Mouse (Mus musculus): ENCODE results near the gene Myrfl.
A peak's percentile ranks its signal among the peaks of the same experiment; 100 is the strongest.

Myrfl gene

DNA sequence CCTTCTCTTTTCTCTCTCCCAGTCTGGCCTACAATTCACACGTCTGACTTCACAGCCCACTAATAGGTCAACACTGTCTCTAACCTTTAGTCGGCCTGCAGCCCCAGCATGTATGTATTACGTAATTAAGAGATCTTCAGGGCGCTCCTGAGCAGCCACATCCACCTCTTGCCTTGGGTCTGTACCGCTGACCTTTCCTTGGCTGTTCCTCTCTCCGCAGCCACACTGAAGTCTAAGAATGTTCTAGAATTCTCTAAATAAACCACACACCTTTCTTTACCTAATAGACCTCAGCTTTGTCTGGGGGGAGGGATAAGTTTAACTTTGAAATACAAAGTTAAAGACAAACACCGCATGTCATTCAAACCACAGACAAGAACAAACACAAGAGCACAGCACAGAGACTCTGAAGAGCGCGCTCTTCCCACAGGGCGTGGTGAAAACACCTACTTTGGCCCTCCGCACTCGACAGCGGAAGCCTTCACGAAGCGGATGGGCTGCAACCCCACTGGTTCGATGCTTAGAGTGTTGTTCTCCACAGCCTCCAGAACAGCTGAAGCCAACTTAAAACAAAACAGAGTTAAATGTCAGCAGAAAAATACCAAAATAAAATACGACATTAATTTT lies 17.0 kb upstream of the Myrfl start:
- no peak for DNase-seq (ENCODE audit: low spot score in 2 of 2)

DNA sequence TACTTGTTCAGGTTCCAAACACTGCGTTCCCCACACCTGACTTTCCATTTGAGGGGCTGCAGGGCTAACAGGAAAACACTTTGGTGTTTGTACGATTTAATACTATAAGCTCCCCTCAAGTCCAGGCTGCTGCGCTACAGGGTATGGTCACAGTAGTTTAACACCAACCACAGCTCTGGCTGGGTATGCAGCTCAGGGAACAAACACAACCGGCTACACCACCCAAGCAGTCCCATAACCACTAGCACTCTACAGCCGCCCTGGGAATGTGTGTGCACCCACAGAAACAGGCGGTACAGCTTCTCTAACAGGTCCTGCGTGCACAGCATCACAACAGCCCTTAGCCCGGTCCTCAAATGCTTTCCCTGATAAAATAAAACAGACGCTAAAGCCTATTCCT lies 16.1 kb upstream of the Myrfl start:
- no peak for DNase-seq (ENCODE audit: low spot score in 2 of 2)

DNA sequence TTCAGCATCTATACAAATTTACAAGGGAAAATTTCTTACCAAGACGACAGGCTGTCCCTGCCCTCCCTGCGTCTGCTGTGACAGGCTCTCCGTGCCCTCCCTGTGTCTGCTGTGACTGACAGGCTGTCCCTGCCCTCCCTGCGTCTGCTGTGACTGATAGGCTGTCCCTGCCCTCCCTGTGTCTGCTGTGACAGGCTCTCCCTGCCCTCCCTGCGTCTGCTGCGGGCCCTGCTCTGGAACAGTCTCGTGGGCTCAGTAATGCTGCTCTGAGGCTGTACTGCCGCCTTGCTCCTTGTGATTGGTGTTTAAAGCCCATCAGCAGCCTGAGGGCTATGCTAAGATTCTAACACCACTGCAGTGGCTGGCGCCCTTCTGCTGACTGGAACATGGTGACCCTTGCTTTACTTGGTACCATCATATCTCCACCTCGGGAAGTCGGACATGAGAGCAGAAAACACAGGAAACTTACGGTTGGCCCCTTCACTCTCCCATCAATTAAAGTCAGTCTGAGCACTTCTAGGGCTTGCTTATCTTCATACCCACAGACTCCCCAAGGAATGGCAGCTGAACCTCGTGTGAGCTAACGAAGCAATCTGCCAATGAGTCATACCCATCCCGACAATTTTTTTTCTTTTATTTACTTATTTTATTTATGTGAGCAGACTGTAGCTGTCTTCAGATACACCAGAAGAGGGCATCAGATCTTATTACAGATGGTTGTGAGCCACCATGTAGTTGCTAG lies 12.4 kb upstream of the Myrfl start:
- DNase-seq (ENCODE audit: low spot score in 2 of 2): peak in 1 of 2 experiments; percentile 24

- no peak for DNase-seq (ENCODE audit: low spot score in 2 of 2)
These were observed 10.1 kb upstream of the Myrfl start for GRCm38 (mm10) chr10:116906794-116907193.

DNA sequence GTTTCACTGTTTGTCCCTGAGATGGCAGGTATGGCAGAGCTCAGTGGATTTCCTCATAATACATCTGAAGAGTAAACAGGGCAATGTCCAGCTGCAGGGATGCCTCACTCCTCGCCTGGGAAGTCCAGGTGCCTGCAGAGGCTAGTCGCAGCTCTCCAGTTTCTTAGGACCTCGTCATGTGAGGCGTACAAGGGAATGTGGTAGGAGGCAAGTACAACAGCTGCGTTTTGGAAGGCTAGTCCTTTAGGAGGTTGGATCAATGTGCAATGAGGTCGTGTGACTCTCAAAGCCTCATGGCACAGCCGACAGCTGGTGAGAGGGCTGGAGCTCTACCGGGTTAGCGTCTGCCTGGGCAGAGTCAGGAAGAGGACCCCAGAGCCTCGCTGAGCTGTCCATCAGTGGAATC lies 7.8 kb upstream of the Myrfl start:
- DNase-seq (ENCODE audit: low spot score in 2 of 2): no peak

DNA sequence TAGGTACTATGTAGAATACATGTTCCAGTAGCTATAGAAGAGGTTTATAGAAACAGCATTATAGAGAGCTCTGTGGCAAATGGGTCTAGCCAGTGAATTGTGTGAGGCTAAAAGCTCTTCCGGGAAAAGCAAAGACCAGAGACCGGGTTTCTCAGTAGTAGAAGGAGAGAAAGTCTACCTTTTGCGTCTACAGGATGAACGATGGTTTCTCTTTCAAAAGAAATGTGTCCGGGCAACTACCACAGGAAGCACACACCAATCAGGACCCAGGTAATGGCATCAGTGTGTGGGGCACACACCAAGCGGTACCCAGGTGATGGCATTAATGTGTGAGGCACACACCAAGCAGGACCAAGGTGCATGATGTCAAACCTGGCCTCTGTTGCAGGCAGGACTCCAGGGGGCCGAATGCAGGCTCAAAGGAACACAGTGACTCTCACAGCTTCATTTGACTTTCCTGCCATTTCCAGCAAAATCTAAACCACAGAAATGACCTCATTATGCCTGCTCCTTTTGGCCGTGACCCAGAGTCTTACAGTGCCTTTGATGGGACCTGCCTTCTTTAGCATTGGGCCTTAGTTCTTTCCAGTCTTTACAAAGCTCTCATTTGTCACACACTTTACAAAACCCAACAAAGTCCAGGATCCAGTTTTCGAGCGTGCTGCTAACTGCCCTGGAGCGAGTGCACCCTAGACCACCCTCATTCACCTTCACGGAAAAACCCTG lies 1.4 kb downstream of the Myrfl start:
- no peak for DNase-seq (ENCODE audit: low spot score in 2 of 2)

DNA sequence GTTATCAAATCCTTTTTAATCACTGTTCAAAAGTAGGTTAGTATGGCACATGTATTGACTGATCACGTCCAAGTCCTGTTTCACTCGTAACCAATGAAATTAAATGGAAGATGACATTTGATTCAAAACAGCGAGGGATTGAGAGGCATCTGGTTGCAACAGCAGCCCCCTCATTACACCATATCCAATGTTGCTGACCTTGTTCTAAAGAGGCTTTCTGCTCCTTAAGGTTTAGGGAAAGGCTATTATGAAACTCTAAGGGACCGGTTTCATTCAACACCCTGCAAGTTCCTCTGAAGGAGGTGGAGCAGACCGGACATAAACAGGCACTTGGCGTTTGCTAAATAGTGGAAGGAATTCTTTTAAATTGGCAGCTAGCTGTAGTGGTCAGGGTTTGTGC lies 2.2 kb downstream of the Myrfl start:
- no peak for DNase-seq (ENCODE audit: low spot score in 2 of 2)

GRCm38 (mm10) chr10:116893753-116894152 lies 3.0 kb downstream of the Myrfl start:
- no peak for DNase-seq (ENCODE audit: low spot score in 2 of 2)

DNA sequence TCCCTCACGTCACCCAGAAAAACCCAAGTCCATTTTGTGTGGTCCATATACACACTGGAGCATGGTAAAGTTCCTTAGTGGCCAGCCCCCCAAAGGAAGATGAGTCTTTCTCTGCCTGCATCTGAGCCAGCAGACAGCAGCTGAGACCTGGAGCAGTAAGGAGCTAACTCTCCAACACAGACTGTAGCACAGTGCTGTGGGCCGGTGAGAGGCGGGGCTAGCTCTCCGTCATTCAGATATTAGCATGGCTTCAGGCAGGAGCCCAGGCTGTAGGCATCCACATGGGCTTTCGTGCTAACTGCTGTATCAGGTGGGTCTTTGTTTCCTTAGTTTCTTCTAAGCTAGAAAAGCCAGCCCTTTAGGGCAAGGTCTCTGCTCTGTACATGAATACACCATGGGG lies 6.1 kb downstream of the Myrfl start:
- no peak for DNase-seq (ENCODE audit: low spot score in 2 of 2)

DNA sequence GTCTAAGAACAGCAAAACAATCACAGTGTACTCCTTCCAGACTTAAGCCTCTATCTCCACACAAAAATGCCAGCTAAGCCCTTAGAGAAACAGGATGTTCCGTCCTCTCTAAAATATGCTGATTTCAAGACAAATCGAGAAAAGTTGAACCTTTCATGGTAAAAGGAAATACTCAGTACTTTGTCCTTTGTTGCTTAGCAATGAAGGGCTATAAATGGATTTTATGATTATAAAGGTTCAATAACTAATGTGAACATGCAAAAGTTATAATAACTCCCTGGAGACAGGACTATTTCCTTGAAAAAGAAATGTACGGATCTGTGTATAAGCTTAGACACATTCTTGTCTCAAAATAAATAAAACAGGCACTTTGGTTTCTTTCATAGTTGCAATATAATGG lies 12.2 kb downstream of the Myrfl start:
- no peak for DNase-seq (ENCODE audit: low spot score in 2 of 2)

- DNase-seq (ENCODE audit: low spot score in 2 of 2): no peak
These were observed 13.2 kb downstream of the Myrfl start for GRCm38 (mm10) chr10:116883531-116883930.

DNA sequence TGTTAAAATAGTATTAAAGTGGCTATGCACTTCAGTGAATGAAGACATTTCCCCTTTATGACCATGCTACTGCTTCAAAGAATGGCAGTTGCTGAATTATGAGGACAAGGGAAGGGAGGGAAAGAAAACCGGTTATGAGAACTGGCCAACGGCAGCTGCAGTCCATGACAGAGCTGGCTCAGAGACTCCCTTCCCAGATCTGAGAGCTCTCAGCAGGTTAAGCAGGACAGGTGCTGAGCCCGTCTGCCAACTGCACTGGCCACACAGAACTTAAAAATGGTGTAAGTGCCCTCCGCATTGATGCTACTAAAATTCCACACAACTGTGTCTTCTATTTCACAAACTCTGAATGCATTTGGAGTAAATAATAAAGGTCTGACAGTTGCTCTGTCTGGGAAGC lies 19.3 kb downstream of the Myrfl start:
- no peak for DNase-seq (ENCODE audit: low spot score in 2 of 2)

DNA sequence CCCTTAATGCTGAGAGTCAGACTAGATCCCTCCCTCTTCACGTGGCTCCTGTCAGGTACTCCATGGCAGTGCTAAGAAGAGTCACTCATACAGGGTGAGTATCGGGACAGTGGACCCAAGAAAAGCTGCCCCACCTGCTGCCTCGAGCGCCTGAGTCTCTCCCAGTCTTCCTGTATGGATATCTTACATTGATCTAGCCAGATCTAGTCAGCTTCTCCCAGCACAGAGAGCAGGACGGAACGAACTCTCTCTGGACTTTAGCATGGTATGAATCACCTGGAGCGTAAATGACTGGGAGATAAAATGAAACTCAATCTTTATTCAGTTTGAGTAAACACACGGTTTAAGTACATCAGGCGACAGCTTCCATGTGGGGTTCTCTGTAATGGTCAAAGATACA lies 22.2 kb downstream of the Myrfl start:
- DNase-seq (ENCODE audit: low spot score in 2 of 2): no peak

DNA sequence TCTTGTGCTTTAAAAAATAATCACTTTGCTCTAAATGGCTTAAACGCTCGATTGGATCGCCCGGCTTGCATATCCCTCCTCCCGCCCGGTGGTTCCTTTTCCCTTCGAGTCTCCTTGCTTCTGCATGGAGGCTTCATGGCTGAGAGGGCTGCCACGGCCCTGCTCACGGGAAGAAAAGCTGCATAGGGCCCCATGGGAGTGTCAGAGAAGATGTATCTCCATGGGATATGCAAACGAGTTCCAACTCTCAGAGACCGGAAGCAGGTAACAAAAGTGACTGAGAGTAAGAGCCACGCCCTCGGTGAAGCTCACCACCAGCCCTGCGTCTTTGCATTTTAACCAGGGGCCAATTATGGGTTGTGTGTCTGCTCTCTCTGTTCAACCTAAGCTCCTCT lies 24.7 kb downstream of the Myrfl start:
- peak in 1 of 2 experiments; percentile 21 for DNase-seq (ENCODE audit: low spot score in 2 of 2)

- DNase-seq (ENCODE audit: low spot score in 2 of 2): no peak
These were observed 25.2 kb downstream of the Myrfl start for GRCm38 (mm10) chr10:116871329-116872015.

DNA sequence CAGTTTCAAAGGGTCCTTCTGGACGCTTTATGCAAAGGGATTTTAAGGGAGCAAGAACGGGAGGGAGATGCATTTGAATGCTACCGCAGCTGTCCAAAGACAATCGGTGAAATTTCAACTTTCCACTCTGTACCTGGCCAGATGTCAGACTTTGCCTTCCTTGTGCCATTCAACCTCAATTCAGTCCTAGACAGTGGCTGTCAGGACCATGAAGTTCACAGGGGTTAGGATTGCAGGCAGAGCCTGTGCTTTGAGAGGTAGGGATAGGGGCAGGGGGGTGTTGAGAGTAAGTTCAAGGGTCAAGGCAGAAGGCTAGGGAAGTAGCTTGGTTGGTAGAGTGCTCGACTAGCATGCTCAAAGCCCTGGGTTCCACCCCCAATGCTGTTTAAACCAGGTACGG lies 25.9 kb downstream of the Myrfl start:
- no peak for DNase-seq (ENCODE audit: low spot score in 2 of 2)

- DNase-seq (ENCODE audit: low spot score in 2 of 2): no peak
These were observed 43.4 kb downstream of the Myrfl start for GRCm38 (mm10) chr10:116853159-116853845.

DNA sequence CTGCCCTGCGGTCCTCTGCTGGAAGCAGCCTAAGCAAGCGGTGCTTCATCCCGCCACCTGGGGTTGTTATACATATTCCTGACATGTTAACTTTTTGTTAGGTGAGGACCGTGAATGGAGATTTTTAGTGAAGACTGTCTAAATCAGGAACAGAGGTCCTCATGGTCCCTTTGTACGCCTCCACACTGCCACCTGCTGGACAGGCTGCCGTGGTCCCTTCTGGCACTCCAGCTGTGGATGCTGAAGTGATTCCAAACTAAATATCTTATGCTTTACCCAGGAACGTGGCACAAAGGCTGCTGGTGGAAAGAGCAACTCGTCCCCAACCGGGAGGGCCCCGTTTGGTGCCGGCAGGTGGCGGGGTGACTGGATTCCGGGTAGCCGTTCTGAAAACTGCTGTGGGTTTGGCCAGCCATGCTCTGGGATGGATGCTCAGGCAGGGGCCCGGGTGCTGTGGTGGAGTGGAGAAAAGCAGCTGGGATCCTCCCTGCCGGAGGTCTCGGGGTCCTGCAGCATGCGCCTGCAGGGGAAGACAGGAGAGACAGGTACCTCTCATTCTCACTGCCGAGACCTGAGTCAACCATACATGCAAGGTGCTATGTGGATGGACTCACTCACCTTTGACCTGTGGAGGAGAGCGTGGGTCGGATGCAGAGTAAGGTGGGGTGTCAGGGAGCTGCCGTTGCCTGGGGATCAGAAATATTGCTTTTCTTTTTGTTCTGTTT lies 47.8 kb downstream of the Myrfl start:
- peak; percentile 66 to 88 for DNase-seq (ENCODE audit: low spot score in 2 of 2)

DNA sequence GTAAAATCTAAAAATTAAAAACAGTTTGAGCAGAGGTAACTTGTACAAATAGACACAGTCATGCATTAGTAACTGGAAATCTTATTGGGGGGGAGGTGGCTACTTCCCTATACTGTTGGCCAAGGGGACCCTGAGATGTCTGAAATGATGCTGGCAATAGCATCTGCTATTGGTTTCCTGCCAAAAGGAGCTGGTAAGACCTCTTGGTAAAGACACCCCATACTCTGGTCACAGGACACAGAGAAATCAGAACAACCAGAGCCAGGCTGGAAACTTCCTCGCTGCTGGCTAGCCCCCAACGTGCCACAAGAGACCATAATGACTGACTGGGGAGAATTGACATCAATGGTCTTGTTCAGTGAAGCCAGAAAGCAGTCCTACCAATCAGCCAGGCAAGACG lies 55.2 kb downstream of the Myrfl start:
- no peak for DNase-seq (ENCODE audit: low spot score in 2 of 2)

DNA sequence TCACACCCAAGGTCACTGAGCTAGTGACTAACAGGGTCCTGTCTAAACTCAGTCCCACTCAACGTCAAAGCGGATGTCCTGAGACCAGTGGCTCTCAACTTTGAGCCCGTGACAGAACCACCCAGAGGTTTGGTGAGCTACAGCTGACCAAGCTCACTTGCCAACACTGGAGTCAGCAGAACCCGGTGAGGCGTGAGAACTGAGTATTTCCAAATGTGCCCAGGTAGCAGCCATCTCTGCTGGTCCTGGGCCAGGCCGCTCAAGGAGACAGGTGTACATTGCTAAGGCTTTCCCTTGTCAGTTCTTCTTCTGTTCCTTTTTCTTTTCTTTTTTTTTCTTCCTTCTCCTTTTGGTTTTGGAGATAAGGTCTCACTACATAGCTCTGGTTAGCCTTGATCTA lies 66.0 kb downstream of the Myrfl start:
- DNase-seq (ENCODE audit: low spot score in 2 of 2): no peak

GRCm38 (mm10) chr10:116828099-116828498 lies 68.6 kb downstream of the Myrfl start:
- peak in 1 of 2 experiments; percentile 19 for DNase-seq (ENCODE audit: low spot score in 2 of 2)

Measured in spleen, postnatal 10 days (tissue).